Mouse (Mus musculus): ENCODE results near the gene Ncbp3. TPM values are rescaled to one million over a fixed set of nuclear protein-coding genes. Genes with fewer than 3 reads are reported as not detected.

Ncbp3 gene
- polyA plus RNA-seq, 1 experiment from 2014 or later, result 11.8 TPM

Other genes with a start within 250 kb of the Ncbp3 start
- gene Atp2a3, start 86.6 kb upstream of the Ncbp3 start, polyA plus RNA-seq (2014; fragmentation: Nextera tagmentation; extraction: Ambion mirVana), result 23.5 and 25.9 TPM in 2 replicates
- 17.6 and 18.8 TPM in 2 replicates for gene P2rx1, start 48.7 kb upstream of the Ncbp3 start, polyA plus RNA-seq (2014; fragmentation: Nextera tagmentation; extraction: Ambion mirVana)
- 2.6 and 3.0 TPM in 2 replicates for gene Camkk1, start 28.8 kb upstream of the Ncbp3 start, polyA plus RNA-seq (2014; fragmentation: Nextera tagmentation; extraction: Ambion mirVana)
- gene Itgae, start 42.8 kb downstream of the Ncbp3 start, polyA plus RNA-seq (2014; fragmentation: Nextera tagmentation; extraction: Ambion mirVana), result 0.43 and 0.60 TPM in 2 replicates
- 24.2 and 25.1 TPM in 2 replicates for gene Haspin, start 90.5 kb downstream of the Ncbp3 start, polyA plus RNA-seq (2014; fragmentation: Nextera tagmentation; extraction: Ambion mirVana)
- 0.62 and 0.68 TPM in 2 replicates for gene P2rx5, start 112.6 kb downstream of the Ncbp3 start, polyA plus RNA-seq (2014; fragmentation: Nextera tagmentation; extraction: Ambion mirVana)
- 145 and 148 TPM in 2 replicates for gene Emc6, start 129.3 kb downstream of the Ncbp3 start, polyA plus RNA-seq (2014; fragmentation: Nextera tagmentation; extraction: Ambion mirVana)
- gene Tax1bp3, start 129.3 kb downstream of the Ncbp3 start, polyA plus RNA-seq (2014; fragmentation: Nextera tagmentation; extraction: Ambion mirVana), result 81.1 and 85.3 TPM in 2 replicates
- gene Ctns, start 151.3 kb downstream of the Ncbp3 start, polyA plus RNA-seq (2014; fragmentation: Nextera tagmentation; extraction: Ambion mirVana), result 11.7 and 12.3 TPM in 2 replicates
- gene Shpk, start 151.7 kb downstream of the Ncbp3 start, polyA plus RNA-seq (2014; fragmentation: Nextera tagmentation; extraction: Ambion mirVana), result 2.6 and 2.7 TPM in 2 replicates
- not detected in 2 replicates for gene Trpv1, start 186.5 kb downstream of the Ncbp3 start, polyA plus RNA-seq (2014; fragmentation: Nextera tagmentation; extraction: Ambion mirVana)
- 0.04 TPM in 1 of 2 replicates, not detected in the other for gene Trpv3, start 219.6 kb downstream of the Ncbp3 start, polyA plus RNA-seq (2014; fragmentation: Nextera tagmentation; extraction: Ambion mirVana)